Mouse (Mus musculus) liver, embryonic 12.5 days (tissue): ENCODE results near the gene Rpl27. TPM values are rescaled to one million over a fixed set of nuclear protein-coding genes. Genes with fewer than 3 reads are reported as not detected.

ENCODE experiments used
- ATAC-seq: fragments of 200-750 bp; cut with Nextera tagmentation; 2 replicates; pipeline ENCODE4 v1.8.0; 2017; ENCODE audit warnings: moderate number of reproducible peaks, mild to moderate bottlenecking, moderate library complexity
- H3K27ac ChIP-seq: fragments of 300-500 bp; sonication (generic); 2 replicates; pipeline ENCODE4 v1.5.1; 2016; ENCODE audit warnings: mild to moderate bottlenecking
- H3K27me3 ChIP-seq: fragments of 300-500 bp; sonication (generic); replicated peaks from 2 replicates; pipeline ENCODE4 v1.6.1; 2016; ENCODE audit warnings: mild to moderate bottlenecking, moderate library complexity
- H3K36me3 ChIP-seq: fragments of 300-500 bp; sonication (generic); 2 replicates; pipeline ENCODE4 v1.6.1; 2016; ENCODE audit warnings: mild to moderate bottlenecking, moderate library complexity
- H3K4me1 ChIP-seq: fragments of 300-500 bp; sonication (generic); 2 replicates; pipeline ENCODE4 v1.6.1; 2016
- H3K4me2 ChIP-seq: fragments of 300-500 bp; sonication (generic); 2 replicates; pipeline ENCODE4 v1.6.1; 2016; ENCODE audit warnings: mild to moderate bottlenecking, moderate library complexity
- H3K4me3 ChIP-seq: fragments of 300-500 bp; sonication (generic); 2 replicates; pipeline ENCODE4 v1.5.1; 2016; ENCODE audit warnings: mild to moderate bottlenecking, moderate library complexity
- H3K9ac ChIP-seq: fragments of 300-500 bp; sonication (generic); 2 replicates; pipeline ENCODE4 v1.6.1; 2016; ENCODE audit warnings: mild to moderate bottlenecking, moderate library complexity
- H3K9me3 ChIP-seq: fragments of 300-500 bp; sonication (generic); replicated peaks from 2 replicates; pipeline ENCODE4 v1.6.1; 2016; ENCODE audit warnings: mild to moderate bottlenecking, moderate library complexity
- WGBS: fragments of 180-500 bp; shearing (Covaris S2); methylation state at CpG from one replicate; pipeline ENCODE4 v1.1.7; 2016; ENCODE audit not compliant: insufficient replicate concordance; 5-methylcytosine and 5-hydroxymethylcytosine counted together
- microRNA-seq: library from miRNA; unstranded; fragments of <30 nt; microRNA quantifications from one replicate; pipeline ENCODE4, GENCODE M21; 2017
- polyA plus RNA-seq: library from polyadenylated mRNA; unstranded; fragments of >200 nt; fragmentation: Nextera tagmentation; extraction: Ambion mirVana; gene quantifications from 2 replicates; pipeline ENCODE4 v1.2.1, GENCODE M21; 2016

Rpl27 gene
- polyA plus RNA-seq, 1 experiment from 2014 or later, result 390 TPM

DNA sequence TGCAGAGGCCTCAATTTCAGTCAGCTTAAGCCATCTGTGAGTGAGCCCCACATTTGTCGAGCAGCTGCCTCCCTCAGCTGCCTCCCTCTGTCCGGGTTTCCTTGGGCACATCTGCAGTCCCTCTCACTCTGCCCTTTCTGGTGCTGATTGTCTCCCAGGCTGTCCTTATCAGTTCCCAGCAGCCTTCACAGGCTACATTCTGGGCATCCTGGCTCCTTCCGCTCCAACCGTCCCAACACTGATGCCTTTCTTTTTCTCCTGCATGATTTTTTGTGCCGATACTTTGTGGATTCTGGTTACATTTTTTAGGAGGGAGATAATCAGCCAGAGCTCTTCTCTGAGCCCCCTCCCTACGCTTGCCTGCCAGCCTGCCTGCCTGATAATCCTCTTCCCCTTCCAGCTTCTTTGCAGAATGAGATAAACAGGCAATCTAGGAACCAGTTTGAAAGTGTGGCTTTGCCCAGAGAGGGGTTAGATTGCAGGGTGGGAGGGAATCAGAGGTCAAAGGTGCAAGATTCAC is 43.5 kb downstream of the Rpl27 start:
- WGBS, result 7% methylated on average over 6 of the region's 6 CpGs
- H3K4me2 ChIP-seq, result peak overlapping the region; percentile 60

DNA sequence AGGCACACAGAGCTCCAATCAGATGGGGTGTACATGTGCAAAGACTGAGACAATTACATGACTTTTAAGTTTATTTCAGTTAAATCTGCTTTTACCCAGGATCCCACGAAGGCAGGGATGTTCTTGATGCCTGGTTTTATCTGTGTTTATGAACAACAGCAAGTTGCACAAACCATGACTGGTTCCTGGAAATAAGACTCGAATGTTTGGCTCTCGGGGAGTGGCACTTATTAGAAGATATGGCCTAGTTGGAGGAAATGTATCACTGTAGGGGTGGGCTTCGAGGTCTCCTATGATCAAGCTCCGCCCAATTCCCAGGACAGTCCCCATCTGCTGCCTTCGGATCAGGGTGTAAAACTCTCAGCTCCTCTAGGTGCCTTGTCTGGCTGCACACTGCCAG is 44.0 kb downstream of the Rpl27 start:
- H3K27ac ChIP-seq, result peak overlapping the region; percentile 82
- peaks cover 45% of the 10 kb centered on the region for H3K36me3 ChIP-seq
- H3K9me3 ChIP-seq, result no peaks in the 10 kb centered on the region
- no peak for ATAC-seq
- no peak overlapping the region for H3K4me3 ChIP-seq
- WGBS, result 25% methylated on average over 6 of the region's 6 CpGs
- H3K4me1 ChIP-seq, result peaks cover 48% of the 10 kb centered on the region
- peak overlapping the region; percentile 60 for H3K4me2 ChIP-seq
- no peaks in the 10 kb centered on the region for H3K27me3 ChIP-seq
- H3K9ac ChIP-seq, result no peak overlapping the region

More for the DNA sequence above, 43.5 kb downstream of the Rpl27 start:
- Histone ChIP-seq H3K27me3 (no peaks in the 10 kb centered on the region), H3K9me3 (no peaks in the 10 kb centered on the region), H3K4me1 (peaks cover 53% of the 10 kb centered on the region), H3K27ac (peak overlapping the region; percentile 82), H3K9ac (peak overlapping the region; percentile 45), H3K36me3 (peaks cover 40% of the 10 kb centered on the region), H3K4me3 (peak overlapping the region; percentile 16; the same call in 1 of the 2 replicates)
- peak; percentile 91 for ATAC-seq

Small RNA genes within 50 kb of the gene (microRNA-seq; reads per million reads assigned to microRNA genes)
- gene Mir6929, result not detected

Other genes starting within 250 kb of the Rpl27 start
- 9.8 and 10.3 TPM in 2 replicates for gene Ezh1, start 215.8 kb upstream of the Rpl27 start, polyA plus RNA-seq
- 32.6 and 33.5 TPM in 2 replicates for gene Ramp2, start 196.3 kb upstream of the Rpl27 start, polyA plus RNA-seq
- gene Vps25, start 188.6 kb upstream of the Rpl27 start, polyA plus RNA-seq, result 106 TPM in 2 replicates
- 11.3 and 12.3 TPM in 2 replicates for gene Wnk4, start 181.7 kb upstream of the Rpl27 start, polyA plus RNA-seq
- gene Cntd1, start 163.3 kb upstream of the Rpl27 start, polyA plus RNA-seq, result 0.74 and 1.3 TPM in 2 replicates
- gene Coa3, start 163.2 kb upstream of the Rpl27 start, polyA plus RNA-seq, result 144 and 150 TPM in 2 replicates
- gene Becn1, start 140.0 kb upstream of the Rpl27 start, polyA plus RNA-seq, result 115 and 119 TPM in 2 replicates
- 263 and 273 TPM in 2 replicates for gene Psme3, start 126.1 kb upstream of the Rpl27 start, polyA plus RNA-seq
- gene Aoc2, start 117.2 kb upstream of the Rpl27 start, polyA plus RNA-seq, result 2.2 TPM in 2 replicates
- gene Aoc3, start 111.7 kb upstream of the Rpl27 start, polyA plus RNA-seq, result 0.05 and 0.06 TPM in 2 replicates
- not detected in 2 replicates for gene G6pc, start 74.7 kb upstream of the Rpl27 start, polyA plus RNA-seq
- gene Aarsd1, start 24.7 kb upstream of the Rpl27 start, polyA plus RNA-seq, result 67.0 and 72.7 TPM in 2 replicates
- 3.6 and 4.2 TPM in 2 replicates for gene Gm27029, start 17.5 kb upstream of the Rpl27 start, polyA plus RNA-seq
- 9.8 TPM in 2 replicates for gene Rundc1, start 17.2 kb upstream of the Rpl27 start, polyA plus RNA-seq
- 1.3 and 2.1 TPM in 2 replicates for gene Ptges3l, start 17.0 kb upstream of the Rpl27 start, polyA plus RNA-seq
- gene Ifi35, start 6.1 kb downstream of the Rpl27 start, polyA plus RNA-seq, result 35.8 and 37.1 TPM in 2 replicates
- gene Rnd2, start 22.7 kb downstream of the Rpl27 start, polyA plus RNA-seq, result 3.6 and 3.9 TPM in 2 replicates
- 11.8 and 12.2 TPM in 2 replicates for gene Vat1, start 23.9 kb downstream of the Rpl27 start, polyA plus RNA-seq
- 17.2 and 17.4 TPM in 2 replicates for gene Brca1, start 109.7 kb downstream of the Rpl27 start, polyA plus RNA-seq
- 45.1 and 47.9 TPM in 2 replicates for gene Nbr1, start 109.9 kb downstream of the Rpl27 start, polyA plus RNA-seq
- gene Tmem106a, start 139.9 kb downstream of the Rpl27 start, polyA plus RNA-seq, result 5.0 and 5.3 TPM in 2 replicates
- gene Gm11634, start 157.0 kb downstream of the Rpl27 start, polyA plus RNA-seq, result not detected in 2 replicates
- gene Rdm1, start 184.9 kb downstream of the Rpl27 start, polyA plus RNA-seq, result 11.8 and 12.4 TPM in 2 replicates
- 1.0 and 1.3 TPM in 2 replicates for gene Arl4d, start 223.2 kb downstream of the Rpl27 start, polyA plus RNA-seq